Mouse (Mus musculus) c-Kit-negative CD71-positive TER-119-positive erythroid progenitor cells, embryonic 14.5 days (primary cell): Measurements from ENCODE around the gene Spsb4.

Experiments used
- DNase-seq: peaks from one replicate; pipeline ENCODE4 v3.0.0-alpha.2; 2013; ENCODE audit warnings: low read depth, low spot score

Spsb4 gene

GRCm38 (mm10) chr9:97017121-97017810 lies 1.4 kb downstream of the Spsb4 start:
- no peak for DNase-seq

- no peak for DNase-seq
These were observed 2.9 kb downstream of the Spsb4 start for GRCm38 (mm10) chr9:97015751-97016150.

- DNase-seq = no peak
These were observed 4.9 kb downstream of the Spsb4 start for GRCm38 (mm10) chr9:97013698-97014097.

DNA sequence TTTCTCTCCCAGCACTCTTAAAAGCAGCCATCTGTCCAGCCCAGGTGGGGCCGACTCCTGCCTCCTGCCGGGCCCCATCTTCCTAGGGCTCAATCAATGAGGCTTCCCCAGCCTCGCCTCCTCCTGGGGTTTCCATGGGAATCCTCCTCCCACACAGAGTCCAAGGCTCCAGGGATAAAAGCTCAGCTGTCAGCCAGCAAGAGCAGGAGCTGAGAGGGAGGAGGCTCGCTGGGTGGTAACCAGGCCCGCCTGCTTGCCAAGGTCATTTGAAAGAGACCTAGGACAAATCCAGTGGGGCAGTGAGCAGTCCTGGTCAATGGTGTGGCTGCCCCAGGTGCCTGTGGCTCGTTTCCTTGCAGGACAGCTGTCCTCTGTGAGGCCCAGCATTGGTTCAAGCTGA lies 5.5 kb downstream of the Spsb4 start:
- DNase-seq = no peak

DNA sequence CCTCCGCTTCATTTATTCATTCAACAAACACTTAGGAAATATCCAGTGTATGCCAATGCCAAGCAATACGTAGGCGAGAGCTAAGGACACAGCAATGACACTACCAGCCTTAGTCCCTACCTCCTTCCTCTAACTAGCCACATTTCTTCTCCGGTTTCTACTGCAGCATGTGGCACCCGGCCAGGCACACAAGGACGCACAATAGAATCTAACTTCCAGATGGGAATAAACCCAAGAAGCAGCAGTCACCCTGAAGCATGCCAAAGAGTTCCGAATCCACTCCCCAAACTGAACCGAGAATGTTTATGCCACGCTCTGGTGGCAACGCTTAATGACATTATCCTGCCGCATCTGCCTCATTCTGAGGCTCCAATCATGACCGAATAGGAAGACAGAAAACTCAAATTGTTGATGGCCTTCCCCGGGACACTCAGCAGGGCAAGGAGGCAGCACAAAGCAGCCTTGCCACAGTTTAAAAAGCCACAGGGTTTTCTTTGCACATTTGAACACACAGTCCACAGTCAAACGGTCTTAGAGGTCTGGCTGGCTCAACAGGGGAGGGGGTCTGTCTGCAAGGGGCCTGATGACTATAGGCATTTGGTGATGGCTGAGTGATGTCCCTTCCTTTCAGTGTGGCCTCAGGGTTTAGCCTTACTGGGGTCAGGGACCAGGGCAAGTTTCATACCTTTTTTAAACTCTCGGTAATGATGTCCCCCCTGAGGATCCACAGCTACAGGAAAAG lies 7.0 kb downstream of the Spsb4 start:
- no peak for DNase-seq

DNA sequence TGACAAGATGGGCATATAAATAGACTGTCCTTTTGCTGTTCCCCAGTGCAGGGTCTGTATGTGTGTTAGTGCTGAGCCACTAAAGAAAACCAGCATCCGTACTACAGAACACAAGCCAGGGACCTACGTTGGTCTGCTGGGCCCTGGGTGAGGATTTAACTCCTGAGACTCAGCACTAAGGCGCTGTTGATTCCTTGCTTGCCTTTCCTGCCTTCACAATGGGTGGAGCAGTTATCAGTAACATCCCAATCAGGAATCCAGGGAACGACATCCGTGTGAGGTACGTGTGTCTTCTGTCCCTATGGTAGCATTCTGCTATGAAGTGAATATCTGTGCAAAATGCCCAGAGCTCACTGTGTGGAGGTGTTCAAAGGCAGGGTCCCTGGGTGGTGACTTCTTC lies 8.2 kb downstream of the Spsb4 start:
- no peak for DNase-seq

- no peak for DNase-seq
These were observed 13.9 kb downstream of the Spsb4 start for GRCm38 (mm10) chr9:97004726-97005125.

DNA sequence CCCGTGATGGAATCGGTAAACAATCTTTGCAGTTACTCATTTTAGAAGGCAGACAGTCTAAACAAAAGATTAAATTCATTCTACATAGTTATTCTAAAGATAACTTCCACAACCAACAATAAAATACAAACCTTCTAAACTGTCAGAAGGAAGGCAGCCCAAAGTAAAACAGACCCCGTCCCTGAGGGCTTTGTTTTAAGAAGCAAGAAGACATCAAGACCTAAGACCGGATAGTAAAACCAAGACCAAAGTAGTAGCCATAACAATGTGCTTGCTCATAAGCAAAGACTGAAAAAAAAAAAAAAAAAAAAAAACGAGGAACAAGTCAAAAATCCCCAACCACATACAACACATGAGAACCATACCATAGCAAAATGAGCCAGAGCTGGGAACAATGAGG lies 15.5 kb downstream of the Spsb4 start:
- no peak for DNase-seq

DNA sequence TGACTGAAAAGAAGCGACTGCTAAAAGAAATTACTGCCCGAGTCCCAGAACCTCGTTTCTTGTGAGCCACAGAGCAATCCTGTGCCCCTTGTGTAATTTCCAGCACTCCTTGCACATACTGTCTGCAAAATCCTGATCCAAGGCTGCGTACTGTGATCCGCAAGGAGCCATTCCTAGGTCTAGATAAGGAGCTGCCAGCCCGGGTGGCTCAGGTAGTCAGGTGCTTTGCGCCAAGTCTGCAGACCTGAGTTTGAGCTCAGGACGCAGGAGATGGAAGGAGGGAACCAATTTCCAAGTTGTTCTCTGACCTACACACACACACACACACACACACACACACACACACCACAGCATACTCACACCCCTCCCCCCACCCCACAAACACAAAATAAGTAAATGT lies 16.0 kb downstream of the Spsb4 start:
- DNase-seq = no peak

GRCm38 (mm10) chr9:97002025-97002424 lies 16.6 kb downstream of the Spsb4 start:
- no peak for DNase-seq

- no peak for DNase-seq
These were observed 17.2 kb downstream of the Spsb4 start for GRCm38 (mm10) chr9:97001458-97001857.

GRCm38 (mm10) chr9:96995717-96996116 lies 22.9 kb downstream of the Spsb4 start:
- no peak for DNase-seq

DNA sequence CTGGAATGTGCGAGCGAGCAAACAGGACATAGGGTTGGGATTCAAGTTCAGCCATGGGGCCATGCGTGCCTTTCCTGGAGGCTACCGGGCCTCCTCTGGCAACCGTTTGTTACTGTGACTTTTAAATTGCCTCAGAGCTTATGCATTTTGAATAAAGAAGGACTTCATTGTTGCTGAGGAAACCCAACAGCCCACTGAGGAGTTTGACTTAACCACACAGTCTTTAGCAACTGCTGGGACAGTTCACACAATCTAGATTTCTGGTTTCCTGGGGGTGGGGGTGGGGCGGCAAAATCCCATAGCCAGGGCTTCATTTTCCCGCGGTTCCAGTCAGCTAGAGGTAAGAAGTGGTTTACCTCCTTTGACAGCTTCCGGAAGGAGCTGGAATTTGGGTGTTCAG lies 23.9 kb downstream of the Spsb4 start:
- DNase-seq = no peak

DNA sequence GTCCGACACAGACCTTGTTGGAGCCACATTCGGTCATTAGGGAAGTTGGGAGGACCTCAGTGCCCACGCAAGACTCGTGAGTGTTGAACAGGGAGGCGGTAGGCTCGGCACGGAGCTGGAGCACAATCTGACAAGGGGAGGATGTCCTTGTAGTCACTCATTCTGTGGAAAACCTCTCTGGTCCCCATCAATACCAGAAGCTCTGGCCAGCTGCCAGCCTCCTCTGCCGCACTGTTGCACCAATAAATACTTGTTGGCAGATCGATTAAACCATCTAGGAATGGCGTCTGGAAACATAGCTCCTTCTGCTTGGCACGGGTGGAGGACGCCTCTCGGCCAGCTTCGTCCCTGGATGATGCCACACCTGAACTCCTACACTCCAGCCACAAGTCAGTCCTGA lies 27.5 kb downstream of the Spsb4 start:
- DNase-seq = no peak

- DNase-seq = no peak
These were observed 29.2 kb downstream of the Spsb4 start for GRCm38 (mm10) chr9:96989389-96989990.

DNA sequence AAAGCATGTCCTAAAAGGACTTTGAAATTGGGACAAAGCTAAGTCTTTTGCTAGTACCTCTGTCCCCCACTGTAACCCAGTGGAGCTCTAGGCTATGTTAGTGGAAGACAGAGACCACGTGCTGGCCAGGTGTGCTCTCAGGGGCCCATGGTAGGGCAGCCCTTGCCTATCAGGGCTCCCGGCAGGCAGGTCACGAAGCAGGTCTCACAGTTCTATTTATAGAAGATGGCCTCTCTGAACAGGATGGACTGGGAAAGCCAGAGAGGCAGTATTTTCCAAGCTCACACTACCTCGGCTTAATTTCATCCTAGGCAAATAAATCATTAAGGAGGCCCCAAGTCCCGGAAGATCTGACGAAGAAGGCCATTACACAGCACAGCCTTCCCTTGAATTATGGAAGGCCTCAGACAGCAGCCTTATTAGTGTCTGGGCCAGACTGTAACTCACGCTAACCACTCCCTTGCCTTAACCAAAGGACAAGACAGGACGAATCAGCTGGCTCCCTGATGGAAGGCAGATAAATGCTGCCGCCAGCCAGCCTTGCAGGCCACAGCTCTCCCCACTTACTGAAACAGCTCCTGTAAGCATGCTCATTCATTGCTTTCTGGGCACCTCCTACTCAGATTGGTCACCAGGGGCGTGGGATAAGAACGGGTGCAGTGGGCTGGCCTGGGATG lies 31.7 kb downstream of the Spsb4 start:
- DNase-seq = no peak

DNA sequence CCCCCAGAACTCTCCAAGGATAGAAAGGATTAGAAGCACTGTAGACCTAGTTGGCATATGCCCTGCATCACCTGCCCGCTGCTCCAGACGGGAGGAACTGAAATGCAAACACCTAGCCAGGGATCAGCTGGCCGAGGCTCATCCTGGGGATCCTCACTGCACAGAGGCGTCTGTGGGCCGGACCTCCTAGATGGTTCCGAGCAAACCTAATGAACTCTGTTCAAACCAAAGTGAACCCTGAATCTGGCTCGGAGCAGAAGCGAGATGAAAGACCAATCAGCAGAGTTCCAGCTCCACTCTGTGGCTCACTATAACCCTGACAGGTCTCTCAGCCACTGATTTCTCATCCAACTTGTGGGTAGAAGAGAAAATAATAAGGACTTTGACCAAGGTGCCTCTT lies 34.6 kb downstream of the Spsb4 start:
- DNase-seq = no peak

DNA sequence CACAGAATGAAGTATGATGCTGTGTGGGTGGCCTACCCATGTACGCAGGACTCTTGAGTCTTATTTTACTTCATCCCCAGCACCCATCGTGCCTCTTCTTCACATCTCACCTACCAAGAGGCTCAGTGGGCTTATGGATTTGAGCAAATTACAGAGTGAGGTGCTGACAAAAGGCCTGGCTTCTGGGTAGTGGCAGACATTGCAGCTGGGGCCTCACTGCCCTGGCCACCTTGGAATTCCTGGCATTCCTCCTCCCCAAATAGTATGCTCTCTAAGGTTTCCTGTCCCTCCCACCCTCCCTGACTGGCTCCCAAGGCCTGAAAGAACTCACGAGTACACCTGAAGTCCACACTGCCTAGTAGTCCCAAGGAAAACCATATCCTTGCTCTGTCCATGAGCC lies 35.7 kb downstream of the Spsb4 start:
- no peak for DNase-seq

DNA sequence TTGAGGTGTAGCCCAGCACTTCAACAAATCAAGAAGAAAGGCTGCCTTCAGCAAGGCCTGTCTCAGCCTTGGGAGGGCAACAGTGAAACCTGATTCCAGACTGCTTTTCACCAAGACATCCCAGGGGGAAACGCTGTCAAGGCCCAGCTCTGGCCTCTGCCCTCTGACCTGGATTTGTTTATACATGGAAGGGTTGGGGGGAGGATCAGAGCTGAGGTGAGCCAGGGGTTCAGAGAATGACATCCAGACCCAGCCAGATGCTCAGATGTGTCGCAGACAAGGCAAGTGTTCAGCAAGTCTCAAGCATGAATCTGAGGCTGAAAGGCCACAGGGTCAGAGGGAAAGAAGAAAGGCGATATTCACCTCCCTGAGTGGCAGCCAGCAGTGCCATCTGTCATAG lies 36.3 kb downstream of the Spsb4 start:
- DNase-seq = no peak

DNA sequence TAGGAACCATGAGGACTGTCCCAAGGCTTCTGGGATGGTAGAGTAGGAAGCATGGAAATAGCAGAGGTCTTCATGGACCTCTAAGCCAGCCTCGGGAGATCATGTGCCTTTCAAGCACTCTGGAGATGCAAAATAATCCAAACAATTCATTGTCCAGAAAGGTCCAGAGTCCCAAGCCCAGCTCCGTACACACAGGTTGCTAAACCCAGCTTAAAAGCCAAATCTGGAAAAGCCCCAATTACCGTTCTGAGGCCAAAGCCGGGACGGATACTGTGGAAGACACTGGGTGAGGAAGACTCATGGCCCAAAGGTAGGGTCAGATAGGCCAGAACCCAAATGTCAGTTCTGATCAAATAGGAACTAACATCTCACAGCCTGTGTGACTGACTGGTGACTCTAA lies 36.8 kb downstream of the Spsb4 start:
- DNase-seq = no peak

DNA sequence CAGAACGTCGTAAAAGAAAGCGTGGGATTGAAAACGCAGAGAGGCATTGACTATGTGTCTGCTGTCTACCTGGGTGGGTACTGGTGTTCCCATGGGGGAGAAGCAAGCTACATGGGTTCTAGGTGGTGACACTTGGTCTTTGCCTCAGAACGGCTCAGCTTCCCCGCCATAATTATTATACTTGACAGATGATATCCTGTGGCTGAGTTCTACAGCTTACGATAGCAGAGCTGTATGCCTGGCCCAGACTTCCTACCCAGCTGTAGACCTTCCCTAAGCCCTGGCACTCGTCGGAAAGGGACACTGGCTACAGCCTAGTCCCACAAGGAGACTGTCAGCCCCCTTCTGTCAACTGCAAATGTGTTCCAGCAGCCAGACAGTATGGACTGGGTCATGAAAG lies 37.5 kb downstream of the Spsb4 start:
- DNase-seq = no peak
